Mouse (Mus musculus): ENCODE data around the gene Gm14434.
"Not testable (repeated sequence)": the region's sequence is repeated elsewhere in the genome, so short reads cannot be mapped to it uniquely, and the experiment has no call there.

DNA sequence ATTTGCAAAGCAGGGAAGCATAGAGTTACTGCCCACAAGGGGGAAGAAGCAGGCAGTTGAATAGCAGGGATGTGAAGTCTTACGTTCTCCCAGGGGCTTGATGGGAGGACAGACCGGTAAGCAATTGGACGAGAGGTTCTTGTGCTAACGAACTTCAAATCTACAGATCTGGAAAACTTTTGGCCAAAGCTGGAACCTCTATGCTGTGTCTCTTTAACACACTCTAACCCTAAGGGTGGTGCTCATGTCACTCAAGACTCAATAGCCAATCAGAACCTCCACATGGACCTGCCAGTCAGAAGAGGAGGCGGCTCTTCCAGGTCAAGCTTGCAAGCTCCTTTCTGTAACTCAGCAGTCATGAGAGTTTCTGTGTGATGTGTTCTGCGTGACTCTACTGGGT is 63.3 kb downstream of the Gm14434 start, which contains the start of gene Gm14435:
- TF ChIP-seq CTCF (IDR thresholded peaks at IDR 0.05; ENCODE audit: low read depth, low read length); GATA1 (IDR thresholded peaks at IDR 0.05; ENCODE audit: borderline replicate concordance, low read length); TAL1 (conservative IDR thresholded peaks at IDR 0.05; ENCODE audit: low read depth, low read length); POLR2AphosphoS5 (IDR thresholded peaks at IDR 0.05; ENCODE audit: insufficient replicate concordance, low read depth, low read length); GATA2 (IDR thresholded peaks at IDR 0.05; ENCODE audit: borderline replicate concordance, low read depth, low read length): not testable (repeated sequence)
